Mouse (Mus musculus): ENCODE data around the gene Rhbdf2. TPM values are rescaled to one million over a fixed set of nuclear protein-coding genes. Genes with fewer than 3 reads are reported as not detected.
A peak's percentile ranks its signal among the peaks of the same experiment; 100 is the strongest.
"Not testable (repeated sequence)": the region's sequence is repeated elsewhere in the genome, so short reads cannot be mapped to it uniquely, and the experiment has no call there.

Gene Rhbdf2
- polyA plus RNA-seq, 1 experiment from 2014 or later = 13.5 TPM

DNA sequence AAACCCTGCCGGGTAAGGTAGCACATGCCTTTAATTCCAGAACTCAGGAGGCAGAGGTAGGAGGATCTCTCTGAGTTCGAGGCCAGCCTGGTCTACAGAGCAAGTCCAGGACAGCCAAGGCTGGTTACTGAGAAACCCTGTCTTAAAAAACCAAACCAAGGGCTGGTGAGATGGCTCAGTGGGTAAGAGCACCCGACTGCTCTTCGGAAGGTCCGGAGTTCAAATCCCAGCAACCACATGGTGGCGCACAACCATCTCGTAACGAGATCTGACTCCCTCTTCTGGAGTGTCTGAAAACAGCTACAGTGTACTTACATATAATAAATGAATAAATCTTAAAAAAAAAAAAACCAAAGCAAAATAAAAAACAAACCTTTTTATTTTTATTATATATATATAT is 9.8 kb upstream of the Rhbdf2 start:
- not testable (repeated sequence) for H3K36me3 ChIP-seq; ATAC-seq (ENCODE audit: borderline replicate concordance, extremely low read depth, low FRiP score, low TSS enrichment); H3K9ac ChIP-seq; H3K27ac ChIP-seq; H3K4me3 ChIP-seq; H3K9me3 ChIP-seq; H3K27me3 ChIP-seq; H3K4me1 ChIP-seq; H3K4me2 ChIP-seq
- WGBS = 70% methylated on average over 8 of the region's 8 CpGs

GRCm38 (mm10) chr11:116632962-116633361 is 6.1 kb upstream of the Rhbdf2 start:
- Histone ChIP-seq H3K27me3 (no peaks in the 10 kb centered on the region), H3K4me3 (no peak overlapping the region), H3K27ac (peak overlapping the region; percentile 55), H3K4me2 (no peak overlapping the region), H3K4me1 (peaks cover 11% of the 10 kb centered on the region), H3K9ac (no peak overlapping the region), H3K9me3 (no peaks in the 10 kb centered on the region), H3K36me3 (no peaks in the 10 kb centered on the region)
- no peak for ATAC-seq (ENCODE audit: borderline replicate concordance, extremely low read depth, low FRiP score, low TSS enrichment)
- 64% methylated on average over 10 of the region's 10 CpGs for WGBS

DNA sequence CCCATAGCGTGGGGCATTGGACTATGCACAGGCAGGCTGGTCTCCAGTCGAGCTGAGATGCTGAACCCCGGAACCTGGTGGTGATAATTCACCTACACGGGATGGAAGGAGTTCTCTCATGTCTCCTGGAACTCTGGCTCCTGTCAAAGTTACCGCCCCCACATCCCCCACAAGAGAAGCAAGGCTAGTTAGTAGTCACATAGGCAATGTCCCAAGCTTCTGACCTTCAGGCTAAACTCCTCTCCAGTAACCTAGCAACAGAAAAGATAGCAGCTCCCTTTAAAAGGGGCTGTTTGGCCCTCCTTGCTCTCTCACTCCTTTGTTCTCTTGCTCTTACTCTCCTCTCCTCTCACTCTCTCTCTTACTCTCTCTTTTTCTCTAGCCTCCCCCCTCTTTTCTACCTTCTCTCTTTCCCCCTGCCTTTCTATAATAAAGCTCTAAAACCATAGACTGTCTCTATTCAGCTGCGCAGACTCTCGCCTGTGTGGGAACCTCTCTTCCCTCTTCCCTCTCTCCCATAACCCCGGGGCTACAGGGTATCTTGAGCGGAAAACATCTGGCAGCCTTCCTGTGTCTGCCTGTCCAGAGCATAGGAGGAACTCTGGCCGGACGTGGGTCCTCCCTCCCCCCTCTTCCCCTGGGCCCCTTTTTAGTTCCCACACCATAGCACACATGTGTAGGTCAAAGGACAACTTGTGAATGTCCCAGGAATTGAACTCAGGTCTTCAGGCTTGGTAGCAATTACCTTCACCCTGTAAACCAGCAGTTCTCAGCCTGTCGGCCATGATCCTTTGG is 3.5 kb upstream of the Rhbdf2 start:
- H3K27ac ChIP-seq = no peak overlapping the region
- H3K4me2 ChIP-seq = no peak overlapping the region
- WGBS = 33% methylated on average over 12 of the region's 12 CpGs
- no peak overlapping the region for H3K9ac ChIP-seq
- no peaks in the 10 kb centered on the region for H3K9me3 ChIP-seq
- no peak for ATAC-seq (ENCODE audit: borderline replicate concordance, extremely low read depth, low FRiP score, low TSS enrichment)
- H3K36me3 ChIP-seq = no peaks in the 10 kb centered on the region
- no peaks in the 10 kb centered on the region for H3K27me3 ChIP-seq
- peaks cover 11% of the 10 kb centered on the region for H3K4me1 ChIP-seq
- no peak overlapping the region for H3K4me3 ChIP-seq

DNA sequence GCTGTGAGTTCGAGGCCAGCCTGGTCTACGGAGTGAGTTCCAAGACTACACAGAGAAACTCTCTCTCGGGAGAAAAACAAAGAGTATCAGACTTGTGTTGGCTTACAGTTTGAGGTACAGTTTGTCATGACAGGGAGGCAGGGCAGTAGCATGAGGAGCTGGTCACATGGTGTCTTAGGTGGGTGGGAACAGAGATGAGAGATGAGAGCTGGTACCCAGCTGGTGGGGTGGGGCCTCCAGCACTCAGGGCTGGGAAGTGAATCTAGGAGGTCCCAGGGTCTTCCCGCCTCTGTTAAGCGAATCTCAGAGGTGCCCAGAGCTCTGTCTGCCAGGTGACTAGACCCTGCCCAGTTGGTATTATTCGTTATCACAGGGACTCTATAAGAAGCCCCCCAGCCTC is 2.7 kb upstream of the Rhbdf2 start:
- no peaks in the 10 kb centered on the region for H3K9me3 ChIP-seq
- no peak overlapping the region for H3K9ac ChIP-seq
- H3K36me3 ChIP-seq = no peaks in the 10 kb centered on the region
- no peak overlapping the region for H3K4me3 ChIP-seq
- H3K27ac ChIP-seq = no peak overlapping the region
- no peak overlapping the region for H3K4me2 ChIP-seq
- WGBS = 86% methylated on average over 6 of the region's 6 CpGs
- ATAC-seq (ENCODE audit: borderline replicate concordance, extremely low read depth, low FRiP score, low TSS enrichment) = no peak
- no peaks in the 10 kb centered on the region for H3K27me3 ChIP-seq
- peaks cover 17% of the 10 kb centered on the region for H3K4me1 ChIP-seq

- no peaks in the 10 kb centered on the region for H3K36me3 ChIP-seq
- no peaks in the 10 kb centered on the region for H3K9me3 ChIP-seq
These were observed 1.9 kb upstream of the Rhbdf2 start for GRCm38 (mm10) chr11:116628712-116629111.

GRCm38 (mm10) chr11:116627072-116628020 is 527 bp upstream of the Rhbdf2 start:
- Histone ChIP-seq H3K9me3 (no peaks in the 10 kb centered on the region), H3K4me3 (no peak overlapping the region), H3K27me3 (no peaks in the 10 kb centered on the region), H3K4me1 (peaks cover 28% of the 10 kb centered on the region), H3K36me3 (no peaks in the 10 kb centered on the region), H3K27ac (no peak overlapping the region), H3K4me2 (no peak overlapping the region), H3K9ac (no peak overlapping the region)
- 34% methylated on average over 10 of the region's 10 CpGs for WGBS
- no peak for ATAC-seq (ENCODE audit: borderline replicate concordance, extremely low read depth, low FRiP score, low TSS enrichment)

More at GRCm38 (mm10) chr11:116628712-116629111, 1.9 kb upstream of the Rhbdf2 start:
- Histone ChIP-seq H3K27me3 (no peaks in the 10 kb centered on the region), H3K9ac (no peak overlapping the region), H3K27ac (no peak overlapping the region), H3K4me1 (peaks cover 21% of the 10 kb centered on the region), H3K4me3 (no peak overlapping the region), H3K4me2 (no peak overlapping the region)
- WGBS = 38% methylated on average over 9 of the region's 9 CpGs
- ATAC-seq (ENCODE audit: borderline replicate concordance, extremely low read depth, low FRiP score, low TSS enrichment) = 0 out of 2 replicates have a peak, but pooled peaks have one; percentile 19

GRCm38 (mm10) chr11:116625081-116626000 is 1.5 kb downstream of the Rhbdf2 start:
- H3K27me3 ChIP-seq = no peaks in the 10 kb centered on the region
- no peak overlapping the region for H3K27ac ChIP-seq
- H3K9me3 ChIP-seq = no peaks in the 10 kb centered on the region
- H3K4me2 ChIP-seq = no peak overlapping the region
- no peak for ATAC-seq (ENCODE audit: borderline replicate concordance, extremely low read depth, low FRiP score, low TSS enrichment)
- peaks cover 44% of the 10 kb centered on the region for H3K4me1 ChIP-seq
- no peak overlapping the region for H3K4me3 ChIP-seq
- 76% methylated on average over 17 of the region's 17 CpGs for WGBS
- no peak overlapping the region for H3K9ac ChIP-seq
- H3K36me3 ChIP-seq = no peaks in the 10 kb centered on the region

- Histone ChIP-seq H3K27me3 (no peaks in the 10 kb centered on the region), H3K9me3 (no peaks in the 10 kb centered on the region), H3K36me3 (no peaks in the 10 kb centered on the region), H3K4me2 (peak overlapping the region; percentile 82), H3K4me1 (peaks cover 54% of the 10 kb centered on the region), H3K9ac (peak overlapping the region; percentile 68), H3K27ac (peak overlapping the region; percentile 52; the same call in 1 of the 2 replicates), H3K4me3 (peak overlapping the region; percentile 80)
- ATAC-seq (ENCODE audit: borderline replicate concordance, extremely low read depth, low FRiP score, low TSS enrichment) = peak; percentile 30; the same call in 1 of the 2 replicates
- WGBS = 12% methylated on average over 42 of the region's 42 CpGs
These were observed 2.5 kb downstream of the Rhbdf2 start for GRCm38 (mm10) chr11:116624131-116624832.

DNA sequence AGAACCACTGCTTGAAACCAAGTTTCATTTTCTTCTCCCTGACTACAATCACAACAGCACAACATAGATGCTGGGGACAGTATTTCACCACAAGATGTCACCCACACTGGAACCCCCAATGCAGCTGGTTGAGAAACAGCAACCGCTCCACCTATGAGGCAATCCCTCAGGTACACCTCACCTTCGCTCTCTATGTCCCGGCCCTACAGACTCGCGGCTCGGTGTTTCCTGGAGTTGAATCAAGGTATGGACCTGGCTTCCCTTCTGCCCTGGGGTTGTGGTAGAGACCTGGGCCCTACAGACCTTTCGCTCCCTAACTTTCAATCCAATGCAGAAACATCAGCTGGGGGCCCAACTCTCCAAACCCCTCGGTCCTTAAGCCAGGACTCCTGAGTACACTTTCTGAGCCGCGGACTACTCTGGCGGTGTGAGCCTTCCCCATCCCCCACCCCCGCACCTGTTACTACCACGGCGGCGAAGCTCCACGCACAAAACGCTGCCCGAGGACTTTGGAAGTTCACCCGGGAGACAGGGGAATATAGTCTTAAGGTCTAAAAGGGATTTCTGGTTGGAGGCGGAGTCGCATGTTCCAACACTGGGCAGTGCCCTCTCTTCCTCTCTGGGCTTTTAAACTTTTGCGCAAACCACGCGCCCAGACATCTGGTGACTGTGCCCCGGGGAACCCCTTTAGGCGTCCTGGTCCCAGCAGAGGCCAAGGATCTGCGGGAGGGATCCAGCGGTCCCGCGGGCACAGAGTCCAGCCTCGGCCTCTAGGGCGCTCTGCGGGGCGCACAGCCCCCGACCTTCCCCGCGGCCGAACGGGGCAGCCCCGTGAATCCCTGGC is 3.3 kb downstream of the Rhbdf2 start:
- H3K9ac ChIP-seq = peak overlapping the region; percentile 68
- no peaks in the 10 kb centered on the region for H3K36me3 ChIP-seq
- ATAC-seq (ENCODE audit: borderline replicate concordance, extremely low read depth, low FRiP score, low TSS enrichment) = no peak
- H3K27me3 ChIP-seq = no peaks in the 10 kb centered on the region
- peak overlapping the region; percentile 82 for H3K4me2 ChIP-seq
- no peaks in the 10 kb centered on the region for H3K9me3 ChIP-seq
- H3K27ac ChIP-seq = peak overlapping the region; percentile 52; the same call in 1 of the 2 replicates
- WGBS = 5% methylated on average over 40 of the region's 40 CpGs
- peaks cover 62% of the 10 kb centered on the region for H3K4me1 ChIP-seq
- H3K4me3 ChIP-seq = peak overlapping the region; percentile 80

- Histone ChIP-seq H3K9me3 (no peaks in the 10 kb centered on the region), H3K9ac (no peak overlapping the region), H3K27me3 (no peaks in the 10 kb centered on the region), H3K4me2 (peak overlapping the region; percentile 82), H3K4me3 (no peak overlapping the region), H3K27ac (peak overlapping the region; percentile 90), H3K36me3 (no peaks in the 10 kb centered on the region), H3K4me1 (peaks cover 83% of the 10 kb centered on the region)
- 8% methylated on average over 6 of the region's 6 CpGs for WGBS
- ATAC-seq (ENCODE audit: borderline replicate concordance, extremely low read depth, low FRiP score, low TSS enrichment) = peak; percentile 78
These were observed 5.5 kb downstream of the Rhbdf2 start for GRCm38 (mm10) chr11:116621258-116621704.

Data from lung, embryonic 15.5 days (tissue).